Mouse (Mus musculus) heart, adult 10 weeks (tissue): Measurements from ENCODE around the gene Faah. TPM values are rescaled to one million over a fixed set of nuclear protein-coding genes. Genes with fewer than 3 reads are reported as not detected.

Experiments used
- polyA plus RNA-seq: library from polyadenylated mRNA; stranded (reverse); fragments of 350-450 nt; fragmentation: Illumina TruSeq; extraction: RNeasy Lipid Tissue Mini Kit (QIAGEN cat#74804); gene quantifications from one replicate; pipeline ENCODE4 v1.2.3, GENCODE M21; 2014; ENCODE audit warnings: low read depth, low replicate concordance

Faah gene
- polyA plus RNA-seq: 0.21 TPM

DNA sequence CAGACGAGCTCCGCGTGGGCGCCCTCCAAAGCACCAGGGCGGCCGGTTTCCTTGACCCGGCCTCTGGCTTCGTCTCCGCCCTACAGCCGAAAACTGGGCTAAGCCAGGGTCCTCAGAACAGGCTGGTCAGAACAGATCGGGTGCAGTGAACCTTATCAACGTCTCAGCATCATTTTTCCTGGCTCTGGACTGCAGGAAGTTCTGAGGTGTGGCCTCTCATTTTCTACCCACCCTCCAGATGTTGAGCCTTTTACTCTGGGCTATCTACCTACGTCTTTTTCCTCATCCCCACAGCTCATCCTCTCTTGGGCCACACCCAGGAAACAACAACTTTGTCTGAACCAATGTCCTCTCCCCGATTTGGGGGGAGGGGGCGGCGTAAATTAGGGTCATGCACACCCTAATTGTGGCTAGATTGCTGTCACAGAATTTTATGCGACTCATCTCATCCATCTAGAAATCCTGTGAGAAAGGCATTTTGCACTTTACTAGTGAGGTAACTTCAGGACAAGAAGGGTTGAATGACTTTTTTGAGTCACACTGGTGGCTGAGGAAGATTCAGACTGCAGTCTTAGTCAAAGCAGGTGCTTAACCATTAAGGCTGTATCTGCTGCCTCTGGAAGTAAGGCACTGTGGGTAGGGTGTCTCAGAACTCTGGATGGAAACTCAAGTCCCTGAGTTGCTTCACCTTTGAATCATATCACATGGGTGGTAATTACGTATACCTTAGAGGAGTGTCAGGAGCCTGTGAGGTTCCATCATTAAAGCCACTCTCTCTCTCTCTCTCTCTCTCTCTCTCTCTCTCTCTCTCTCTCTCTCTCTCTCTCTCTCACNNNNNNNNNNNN lies at the start of gene Faah:
Faah (minus strand) TSS at position 25 of the 845 bp plus-strand sequence.

DNA sequence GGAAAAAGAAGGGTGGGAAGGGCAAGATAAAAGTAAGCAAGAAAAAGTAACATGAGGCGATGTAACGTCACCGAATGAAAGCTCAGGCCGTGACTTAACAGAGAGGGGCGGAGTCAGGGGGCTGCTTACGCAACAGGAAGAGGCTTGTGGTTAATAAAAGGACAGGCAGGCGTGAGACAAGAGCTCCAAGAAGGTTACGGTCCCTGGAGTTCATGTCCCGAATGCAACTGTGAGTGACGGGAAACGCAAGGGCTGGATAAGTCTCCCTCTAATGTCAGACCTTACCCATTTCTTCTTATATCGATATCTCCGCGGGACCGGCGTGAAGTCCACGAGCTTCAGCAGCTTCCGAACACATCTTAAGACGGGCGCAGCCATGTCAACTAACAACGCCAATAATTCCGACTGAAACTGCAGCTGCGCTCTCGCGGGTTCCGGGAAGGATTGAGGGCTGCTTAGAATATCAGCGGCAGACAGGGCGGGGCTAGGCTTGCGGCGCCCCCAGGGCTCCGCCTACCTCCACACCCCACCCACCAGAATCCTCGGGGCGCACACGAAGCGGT lies 35.8 kb upstream of the Faah start, which contains the start of gene Nsun4:
Nsun4 (minus strand) TSS at position 478 of the 563 bp plus-strand sequence.

DNA sequence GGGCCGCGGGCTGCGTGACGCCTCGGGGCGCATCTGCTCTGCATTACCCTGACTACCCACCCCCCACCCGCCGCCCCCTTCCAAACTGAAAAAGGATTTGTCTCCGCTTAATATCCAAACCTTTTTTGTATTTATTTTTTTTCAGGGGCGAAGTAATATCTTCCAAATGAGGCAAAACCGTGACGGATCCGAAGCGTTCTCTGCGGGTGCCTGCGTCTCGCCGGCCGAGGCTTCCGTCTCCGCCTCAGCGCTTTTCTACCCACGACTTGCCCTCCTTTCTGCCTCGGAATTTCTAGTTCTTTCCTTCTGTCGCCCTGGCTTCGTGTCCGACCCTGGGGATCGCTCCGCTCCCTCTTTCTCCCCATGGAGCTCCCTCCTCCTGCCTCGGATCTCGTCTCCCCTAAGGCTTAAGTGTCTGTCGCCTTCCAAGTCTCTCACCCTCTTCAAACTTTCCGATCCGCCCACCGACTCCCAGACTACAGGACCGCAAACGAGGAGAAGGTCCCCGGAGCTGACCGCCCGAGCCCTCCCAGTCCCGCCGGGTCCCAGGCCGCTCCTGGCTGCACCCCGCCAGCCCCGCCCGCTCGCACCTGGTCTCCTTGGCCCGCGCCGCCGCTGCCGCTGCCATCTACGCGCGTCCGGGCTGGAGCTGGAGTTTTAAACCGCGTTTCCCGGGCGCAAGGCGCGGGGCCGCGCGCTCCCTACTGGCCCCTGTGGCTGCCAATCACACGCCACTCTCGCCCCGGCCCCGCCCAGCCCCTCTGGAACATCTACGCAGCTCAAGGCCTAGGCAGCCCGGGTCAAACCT lies 78.2 kb downstream of the Faah start, which contains the start of gene Dmbx1:
Dmbx1 (minus strand) TSS at position 632 of the 808 bp plus-strand sequence.

Other genes with a start within 250 kb of the Faah start
- 1.7 TPM for gene Tex38, start 236.9 kb downstream of the Faah start, polyA plus RNA-seq
- gene Atpaf1, start 233.1 kb downstream of the Faah start, polyA plus RNA-seq: 107 TPM
- 5.1 TPM for gene Mob3c, start 189.8 kb downstream of the Faah start, polyA plus RNA-seq
- 28.9 TPM for gene Mknk1, start 178.7 kb downstream of the Faah start, polyA plus RNA-seq
- gene Kncn, start 133.5 kb downstream of the Faah start, polyA plus RNA-seq: not detected
- not detected for gene 6430628N08Rik, start 127.3 kb downstream of the Faah start, polyA plus RNA-seq
- not detected for gene Dmbx1, start 78.0 kb downstream of the Faah start, polyA plus RNA-seq
- 35.2 TPM for gene Nsun4, start 36.0 kb upstream of the Faah start, polyA plus RNA-seq
- 3,046 TPM for gene Uqcrh, start 57.1 kb upstream of the Faah start, polyA plus RNA-seq
- 20.1 TPM for gene Lrrc41, start 57.3 kb upstream of the Faah start, polyA plus RNA-seq
- gene Rad54l, start 105.8 kb upstream of the Faah start, polyA plus RNA-seq: 0.10 TPM
- gene Pomgnt1, start 105.9 kb upstream of the Faah start, polyA plus RNA-seq: 54.1 TPM
- 1.9 TPM for gene Lurap1, start 133.4 kb upstream of the Faah start, polyA plus RNA-seq
- not detected for gene Tspan1, start 149.7 kb upstream of the Faah start, polyA plus RNA-seq
- not detected for gene 1700042G07Rik, start 155.4 kb upstream of the Faah start, polyA plus RNA-seq
- not detected for gene Gm49337, start 155.5 kb upstream of the Faah start, polyA plus RNA-seq
- 7.9 TPM for gene Pik3r3, start 203.7 kb upstream of the Faah start, polyA plus RNA-seq